8 mouse cellular contexts compared by ENCODE assay signal in genomic region chr8:95331156-95331719, GRCm38 (mm10). TPM values are rescaled to one million over a fixed set of nuclear protein-coding genes. Genes with fewer than 3 reads are reported as not detected.
A peak's percentile ranks its signal among the peaks of the same experiment; 100 is the strongest.
DNase-seq lines count a peak whose midpoint lies in the region; ATAC-seq and TF ChIP-seq lines count a peak whose summit lies in the region.

No protein-coding gene starts in this region.

- no peak for TF ChIP-seq POLR2A in kidney, adult 2 months (IDR thresholded peaks at IDR 0.05; ENCODE audit: low read depth, low read length)

- H3K4me1 ChIP-seq in kidney, adult 2 months (ENCODE audit: control insufficient read depth, insufficient read depth, low read length): peaks cover 7% of the 10 kb centered on the region; the same call in 1 of the 2 replicates
- peaks cover 38% of the 10 kb centered on the region for H3K4me1 ChIP-seq in forebrain, embryonic 13.5 days
- peaks cover 38% of the 10 kb centered on the region for H3K4me1 ChIP-seq in limb, embryonic 10.5 days
- peaks cover 27% of the 10 kb centered on the region for H3K4me1 ChIP-seq in midbrain, embryonic 10.5 days

- H3K4me2 ChIP-seq in forebrain, embryonic 13.5 days: peak overlapping the region; percentile 92

- TF ChIP-seq CTCF in kidney, adult 2 months (conservative IDR thresholded peaks at IDR 0.05; ENCODE audit: insufficient read depth, insufficient read length, low read depth, low read length): no peak

- H3K4me3 ChIP-seq in kidney, adult 2 months (ENCODE audit: insufficient read depth, low read depth, low read length): peak overlapping the region; percentile 72
- peak overlapping the region; percentile 62 for H3K4me3 ChIP-seq in forebrain, embryonic 13.5 days
- H3K4me3 ChIP-seq in limb, embryonic 10.5 days: peak overlapping the region; percentile 90
- peak overlapping the region; percentile 91 for H3K4me3 ChIP-seq in midbrain, embryonic 10.5 days

- no peaks in the 10 kb centered on the region for H3K9me3 ChIP-seq in forebrain, embryonic 13.5 days (replicated peaks)
- no peaks in the 10 kb centered on the region for H3K9me3 ChIP-seq in limb, embryonic 10.5 days (replicated peaks)
- no peaks in the 10 kb centered on the region for H3K9me3 ChIP-seq in midbrain, embryonic 10.5 days (replicated peaks)

- peak; percentile 31 for ATAC-seq in forebrain, embryonic 13.5 days

- H3K27ac ChIP-seq in kidney, adult 2 months (ENCODE audit: insufficient read depth, low read depth, low read length): peak overlapping the region; percentile 72
- H3K27ac ChIP-seq in forebrain, embryonic 13.5 days: peak overlapping the region; percentile 93
- peak overlapping the region; percentile 97 for H3K27ac ChIP-seq in limb, embryonic 10.5 days
- H3K27ac ChIP-seq in midbrain, embryonic 10.5 days (replicated peaks): peak overlapping the region; percentile 97

- peak overlapping the region; percentile 90 for H3K9ac ChIP-seq in forebrain, embryonic 13.5 days

- no peaks in the 10 kb centered on the region for H3K27me3 ChIP-seq in kidney, adult 2 months (replicated peaks; ENCODE audit: control insufficient read depth, insufficient read depth, low read length)
- H3K27me3 ChIP-seq in forebrain, embryonic 13.5 days: no peaks in the 10 kb centered on the region
- no peaks in the 10 kb centered on the region for H3K27me3 ChIP-seq in limb, embryonic 10.5 days (ENCODE audit: low read depth, poor library complexity, severe bottlenecking)
- 0 out of 2 replicates have a peak, but pooled peaks cover 8% of the 10 kb centered on the region for H3K27me3 ChIP-seq in midbrain, embryonic 10.5 days (ENCODE audit: low read depth, poor library complexity, severe bottlenecking)

- no peaks in the 10 kb centered on the region for H3K36me3 ChIP-seq in kidney, adult 2 months (ENCODE audit: control insufficient read depth, insufficient read depth, low read length)
- peaks cover 55% of the 10 kb centered on the region for H3K36me3 ChIP-seq in forebrain, embryonic 13.5 days (ENCODE audit: poor library complexity, severe bottlenecking)
- peaks cover 55% of the 10 kb centered on the region for H3K36me3 ChIP-seq in limb, embryonic 10.5 days
- H3K36me3 ChIP-seq in midbrain, embryonic 10.5 days: peaks cover 52% of the 10 kb centered on the region

- no peak for DNase-seq in kidney, adult 2 months
- DNase-seq in kidney, adult 8-10 months: no peak
- peak; percentile 88 for DNase-seq in Muller cell, postnatal 12 days (ENCODE audit: inconsistent ontology term)
- peak; percentile 89 for DNase-seq in limb, embryonic 10.5 days (ENCODE audit: low spot score)
- peak; percentile 86 for DNase-seq in midbrain, embryonic 10.5 days (ENCODE audit: low spot score)
- DNase-seq in testis, postnatal 10 days (ENCODE audit: low spot score): no peak
- DNase-seq in cerebellum, postnatal 25 days: no peak

- WGBS in kidney, adult 2 months: under 1% methylated on average over 38 of the region's 38 CpGs
- WGBS in forebrain, embryonic 13.5 days: under 1% methylated on average over 38 of the region's 38 CpGs
- WGBS in limb, embryonic 10.5 days: under 1% methylated on average over 38 of the region's 38 CpGs
- WGBS in midbrain, embryonic 10.5 days: 0% methylated on average over 38 of the region's 38 CpGs

RNA-seq across cellular contexts. Expression of gene Zfp319, which starts 0.5 kb away (rescaled TPM):
- polyA plus RNA-seq in kidney, adult 2 months (2012; rRNA removed): 6.2 and 6.5 TPM in 2 replicates
- polyA plus RNA-seq in forebrain, embryonic 13.5 days (2015; fragmentation: Nextera tagmentation; extraction: Ambion mirVana): 15.3 and 16.0 TPM in 2 replicates
- polyA plus RNA-seq in limb, embryonic 10.5 days (2016; fragmentation: Nextera tagmentation; extraction: Ambion mirVana): 10.3 and 11.5 TPM in 2 replicates
- 11.1 and 14.1 TPM in 2 replicates for polyA plus RNA-seq in midbrain, embryonic 10.5 days (2016; fragmentation: Nextera tagmentation; extraction: Ambion mirVana)

RNA-seq across cellular contexts. Expression of gene Usb1, which starts 0.8 kb away (rescaled TPM):
- polyA plus RNA-seq in kidney, adult 2 months (2012; rRNA removed): 27.7 and 29.8 TPM in 2 replicates
- polyA plus RNA-seq in forebrain, embryonic 13.5 days (2015; fragmentation: Nextera tagmentation; extraction: Ambion mirVana): 43.7 and 45.8 TPM in 2 replicates
- polyA plus RNA-seq in limb, embryonic 10.5 days (2016; fragmentation: Nextera tagmentation; extraction: Ambion mirVana): 42.0 and 45.2 TPM in 2 replicates
- 47.7 and 50.1 TPM in 2 replicates for polyA plus RNA-seq in midbrain, embryonic 10.5 days (2016; fragmentation: Nextera tagmentation; extraction: Ambion mirVana)

RNA-seq across cellular contexts. Expression of gene Mmp15, which starts 20.8 kb away (rescaled TPM):
- polyA plus RNA-seq in kidney, adult 2 months (2012; rRNA removed): 5.3 and 5.6 TPM in 2 replicates
- polyA plus RNA-seq in forebrain, embryonic 13.5 days (2015; fragmentation: Nextera tagmentation; extraction: Ambion mirVana): 10.9 and 11.2 TPM in 2 replicates
- polyA plus RNA-seq in limb, embryonic 10.5 days (2016; fragmentation: Nextera tagmentation; extraction: Ambion mirVana): 9.5 and 10.3 TPM in 2 replicates
- polyA plus RNA-seq in midbrain, embryonic 10.5 days (2016; fragmentation: Nextera tagmentation; extraction: Ambion mirVana): 12.8 and 14.8 TPM in 2 replicates

RNA-seq across cellular contexts. Expression of gene Tepp, which starts 20.9 kb away (rescaled TPM):
- polyA plus RNA-seq in kidney, adult 2 months (2012; rRNA removed): 0.22 and 0.41 TPM in 2 replicates
- polyA plus RNA-seq in forebrain, embryonic 13.5 days (2015; fragmentation: Nextera tagmentation; extraction: Ambion mirVana): 0.39 and 1.1 TPM in 2 replicates
- not detected in 2 replicates for polyA plus RNA-seq in limb, embryonic 10.5 days (2016; fragmentation: Nextera tagmentation; extraction: Ambion mirVana)
- 0.37 TPM in 1 of 2 replicates, not detected in the other for polyA plus RNA-seq in midbrain, embryonic 10.5 days (2016; fragmentation: Nextera tagmentation; extraction: Ambion mirVana)

RNA-seq across cellular contexts. Expression of gene Cngb1, which starts 24.9 kb away (rescaled TPM):
- polyA plus RNA-seq in kidney, adult 2 months (2012; rRNA removed): 0.38 and 1.1 TPM in 2 replicates
- 0.43 and 0.57 TPM in 2 replicates for polyA plus RNA-seq in forebrain, embryonic 13.5 days (2015; fragmentation: Nextera tagmentation; extraction: Ambion mirVana)
- polyA plus RNA-seq in limb, embryonic 10.5 days (2016; fragmentation: Nextera tagmentation; extraction: Ambion mirVana): 0.04 TPM in 1 of 2 replicates, not detected in the other
- 0.17 TPM in 1 of 2 replicates, not detected in the other for polyA plus RNA-seq in midbrain, embryonic 10.5 days (2016; fragmentation: Nextera tagmentation; extraction: Ambion mirVana)

Comparison
In these comparisons a context has a peak if more than half of its experiments do, and no peak if none do; other contexts are left out.
1. DNase-seq: peak in Muller cell, postnatal 12 days (single experiment), limb, embryonic 10.5 days (single experiment) and midbrain, embryonic 10.5 days (single experiment); none in kidney, adult 2 months (single experiment), kidney, adult 8-10 months (0 of 2), testis, postnatal 10 days (single experiment) and cerebellum, postnatal 25 days (0 of 2).
2. Peak in every context shown above with its lines, with median percentiles within 50 percentile points of each other: H3K27ac ChIP-seq and H3K4me3 ChIP-seq.